Mouse (Mus musculus) embryonic facial prominence, embryonic 13.5 days (tissue): Measurements from ENCODE around the gene Trpv2. TPM values are rescaled to one million over a fixed set of nuclear protein-coding genes. Genes with fewer than 3 reads are reported as not detected.
A peak's percentile ranks its signal among the peaks of the same experiment; 100 is the strongest.

Source experiments
- ATAC-seq: fragments of 200-750 bp; cut with Nextera tagmentation; 2 replicates; pipeline ENCODE4 v1.8.0; 2017; ENCODE audit warnings: low read depth; ENCODE audit not compliant: insufficient number of reproducible peaks, insufficient read depth, low FRiP score, low TSS enrichment
- H3K27ac ChIP-seq: fragments of 300-500 bp; sonication (generic); 2 replicates; pipeline ENCODE4 v1.5.1; 2015; ENCODE audit warnings: moderate library complexity, mild to moderate bottlenecking, inconsistent platforms
- H3K27me3 ChIP-seq: fragments of 300-500 bp; sonication (generic); 2 replicates; pipeline ENCODE4 v1.6.1; 2015; ENCODE audit warnings: mild to moderate bottlenecking, inconsistent platforms
- H3K36me3 ChIP-seq: fragments of 300-500 bp; sonication (generic); 2 replicates; pipeline ENCODE4 v1.6.1; 2015; ENCODE audit warnings: mild to moderate bottlenecking, inconsistent platforms
- H3K4me1 ChIP-seq: fragments of 300-500 bp; sonication (generic); 2 replicates; pipeline ENCODE4 v1.6.1; 2015; ENCODE audit warnings: inconsistent platforms
- H3K4me2 ChIP-seq: fragments of 300-500 bp; sonication (generic); 2 replicates; pipeline ENCODE4 v1.6.1; 2015; ENCODE audit warnings: moderate library complexity, mild to moderate bottlenecking, inconsistent platforms
- H3K4me3 ChIP-seq: fragments of 300-500 bp; sonication (generic); 2 replicates; pipeline ENCODE4 v1.5.1; 2015; ENCODE audit warnings: mild to moderate bottlenecking, inconsistent platforms
- H3K9ac ChIP-seq: fragments of 300-500 bp; sonication (generic); 2 replicates; pipeline ENCODE4 v1.6.1; 2015; ENCODE audit warnings: mild to moderate bottlenecking, inconsistent platforms
- H3K9me3 ChIP-seq: fragments of 300-500 bp; sonication (generic); 2 replicates; pipeline ENCODE4 v1.6.1; 2016; ENCODE audit warnings: inconsistent platforms
- WGBS: fragments of 180-500 bp; shearing (Covaris S2); methylation state at CpG from one replicate; pipeline ENCODE4 v1.1.7; 2015; ENCODE audit warnings: mixed read lengths; 5-methylcytosine and 5-hydroxymethylcytosine counted together
- polyA plus RNA-seq: library from polyadenylated mRNA; unstranded; fragments of >200 nt; fragmentation: Nextera tagmentation; extraction: Ambion mirVana; gene quantifications from 2 replicates; pipeline ENCODE4 v1.2.1, GENCODE M21; 2015

The Trpv2 gene
- polyA plus RNA-seq = 3.0 and 3.5 TPM in 2 replicates

- peaks cover 9% of the 10 kb centered on the region; the same call in 1 of the 2 replicates for H3K27me3 ChIP-seq
- H3K36me3 ChIP-seq = no peaks in the 10 kb centered on the region
- 74% methylated on average over 6 of the region's 6 CpGs for WGBS
- H3K4me2 ChIP-seq = peak within 1 kb of the TSS; percentile 92
- H3K9ac ChIP-seq = peak within 1 kb of the TSS; percentile 70; the same call in 1 of the 2 replicates
- no peaks in the 10 kb centered on the region for H3K9me3 ChIP-seq
- peak within 1 kb of the TSS; percentile 50 for H3K4me3 ChIP-seq
- no peak within 1 kb of the TSS for H3K27ac ChIP-seq
- ATAC-seq = no peak
- H3K4me1 ChIP-seq = peaks cover 14% of the 10 kb centered on the region
Measured at GRCm38 (mm10) chr11:62573959-62574702, at the start of gene Trpv2. TSS of gene Trpv2 (plus strand) at chr11:62574486.

GRCm38 (mm10) chr11:62537089-62537488, 37.2 kb upstream of the Trpv2 start:
- Histone ChIP-seq H3K9me3 (no peaks in the 10 kb centered on the region), H3K36me3 (peaks cover 12% of the 10 kb centered on the region), H3K9ac (no peak overlapping the region), H3K27ac (no peak overlapping the region), H3K4me1 (peaks cover 4% of the 10 kb centered on the region), H3K4me3 (peak overlapping the region; percentile 80; the same call in 1 of the 2 replicates), H3K27me3 (peaks cover 18% of the 10 kb centered on the region), H3K4me2 (peak overlapping the region; percentile 93)
- WGBS = 59% methylated on average over 8 of the region's 8 CpGs
- ATAC-seq = no peak

- Histone ChIP-seq H3K9ac (0 out of 2 replicates have a peak overlapping the region, but pooled peaks have one; percentile 55), H3K4me3 (peak overlapping the region; percentile 80)
Measured at GRCm38 (mm10) chr11:62537590-62537989, 36.7 kb upstream of the Trpv2 start.

GRCm38 (mm10) chr11:62538321-62539088, 35.8 kb upstream of the Trpv2 start:
- WGBS = under 1% methylated on average over 70 of the region's 73 CpGs
- no peak for ATAC-seq
- H3K27ac ChIP-seq = peak overlapping the region; percentile 33; the same call in 1 of the 2 replicates

More at GRCm38 (mm10) chr11:62537590-62537989, 36.7 kb upstream of the Trpv2 start:
- H3K27ac ChIP-seq = peak overlapping the region; percentile 39; the same call in 1 of the 2 replicates
- WGBS = 31% methylated on average over 7 of the region's 7 CpGs
- H3K36me3 ChIP-seq = 0 out of 2 replicates have a peak, but pooled peaks cover 9% of the 10 kb centered on the region
- no peaks in the 10 kb centered on the region for H3K9me3 ChIP-seq
- no peak for ATAC-seq
- H3K4me2 ChIP-seq = peak overlapping the region; percentile 93
- peaks cover 4% of the 10 kb centered on the region for H3K4me1 ChIP-seq
- peaks cover 18% of the 10 kb centered on the region for H3K27me3 ChIP-seq

GRCm38 (mm10) chr11:62539089-62539890, 35.0 kb upstream of the Trpv2 start, which contains the start of gene Cenpv:
TSS of gene Cenpv (minus strand) at chr11:62539261.
- ATAC-seq = no peak; the same call in 1 of the 2 replicates
- H3K27me3 ChIP-seq = peaks cover 18% of the 10 kb centered on the region
- H3K9ac ChIP-seq = peak within 1 kb of the TSS; percentile 91
- 4% methylated on average over 57 of the region's 57 CpGs for WGBS
- H3K4me2 ChIP-seq = peak within 1 kb of the TSS; percentile 93
- no peaks in the 10 kb centered on the region for H3K9me3 ChIP-seq
- H3K4me1 ChIP-seq = peaks cover 4% of the 10 kb centered on the region
- H3K27ac ChIP-seq = peak within 1 kb of the TSS; percentile 33; the same call in 1 of the 2 replicates
- 0 out of 2 replicates have a peak, but pooled peaks cover 3% of the 10 kb centered on the region for H3K36me3 ChIP-seq
- peak within 1 kb of the TSS; percentile 80 for H3K4me3 ChIP-seq

More at GRCm38 (mm10) chr11:62538321-62539088, 35.8 kb upstream of the Trpv2 start:
- Histone ChIP-seq H3K4me2 (peak overlapping the region; percentile 93), H3K4me3 (peak overlapping the region; percentile 80), H3K9ac (peak overlapping the region; percentile 91), H3K9me3 (no peaks in the 10 kb centered on the region), H3K27me3 (peaks cover 18% of the 10 kb centered on the region), H3K4me1 (peaks cover 4% of the 10 kb centered on the region), H3K36me3 (0 out of 2 replicates have a peak, but pooled peaks cover 7% of the 10 kb centered on the region)

GRCm38 (mm10) chr11:62540167-62540566, 34.1 kb upstream of the Trpv2 start:
- ATAC-seq = no peak

GRCm38 (mm10) chr11:62540969-62541368, 33.3 kb upstream of the Trpv2 start:
- Histone ChIP-seq H3K4me1 (peaks cover 4% of the 10 kb centered on the region), H3K9ac (no peak overlapping the region), H3K4me3 (no peak overlapping the region), H3K4me2 (no peak overlapping the region), H3K36me3 (no peaks in the 10 kb centered on the region), H3K9me3 (no peaks in the 10 kb centered on the region), H3K27ac (no peak overlapping the region), H3K27me3 (peaks cover 18% of the 10 kb centered on the region)
- ATAC-seq = no peak
- WGBS = 67% methylated on average over 2 of the region's 2 CpGs

More at GRCm38 (mm10) chr11:62540167-62540566, 34.1 kb upstream of the Trpv2 start:
- Histone ChIP-seq H3K4me3 (no peak overlapping the region), H3K4me1 (peaks cover 4% of the 10 kb centered on the region), H3K9ac (no peak overlapping the region), H3K4me2 (no peak overlapping the region), H3K27me3 (peaks cover 18% of the 10 kb centered on the region), H3K36me3 (0 out of 2 replicates have a peak, but pooled peaks cover 3% of the 10 kb centered on the region), H3K27ac (no peak overlapping the region), H3K9me3 (no peaks in the 10 kb centered on the region)
- 80% methylated on average over 7 of the region's 7 CpGs for whole genome bisulfite sequencing

- H3K9ac ChIP-seq = no peak overlapping the region
- WGBS = 74% methylated on average over 8 of the region's 8 CpGs
- H3K4me2 ChIP-seq = no peak overlapping the region
- ATAC-seq = no peak
- peaks cover 18% of the 10 kb centered on the region for H3K27me3 ChIP-seq
- no peaks in the 10 kb centered on the region for H3K9me3 ChIP-seq
- H3K4me3 ChIP-seq = no peak overlapping the region
- H3K27ac ChIP-seq = no peak overlapping the region
- no peaks in the 10 kb centered on the region for H3K36me3 ChIP-seq
- H3K4me1 ChIP-seq = peaks cover 4% of the 10 kb centered on the region
Measured at GRCm38 (mm10) chr11:62541581-62541980, 32.7 kb upstream of the Trpv2 start.

GRCm38 (mm10) chr11:62543991-62544390, 30.3 kb upstream of the Trpv2 start:
- Histone ChIP-seq H3K9ac (no peak overlapping the region), H3K36me3 (no peaks in the 10 kb centered on the region), H3K27me3 (peaks cover 15% of the 10 kb centered on the region), H3K4me1 (peaks cover 4% of the 10 kb centered on the region), H3K9me3 (no peaks in the 10 kb centered on the region), H3K4me2 (no peak overlapping the region), H3K4me3 (no peak overlapping the region), H3K27ac (no peak overlapping the region)
- 92% methylated on average over 3 of the region's 3 CpGs for WGBS
- ATAC-seq = no peak

- H3K27ac ChIP-seq = peak overlapping the region; percentile 99
- H3K4me3 ChIP-seq = peak overlapping the region; percentile 65
- H3K36me3 ChIP-seq = peaks cover 16% of the 10 kb centered on the region
- ATAC-seq = no peak
- no peaks in the 10 kb centered on the region for H3K27me3 ChIP-seq
- 19% methylated on average over 5 of the region's 5 CpGs for WGBS
- H3K9ac ChIP-seq = peak overlapping the region; percentile 96
- H3K4me1 ChIP-seq = peaks cover 23% of the 10 kb centered on the region
- no peaks in the 10 kb centered on the region for H3K9me3 ChIP-seq
- H3K4me2 ChIP-seq = peak overlapping the region; percentile 84
Measured at GRCm38 (mm10) chr11:62549782-62550181, 24.5 kb upstream of the Trpv2 start.
